Mouse (Mus musculus): Measurements from ENCODE around the gene Rnase1.

DNA sequence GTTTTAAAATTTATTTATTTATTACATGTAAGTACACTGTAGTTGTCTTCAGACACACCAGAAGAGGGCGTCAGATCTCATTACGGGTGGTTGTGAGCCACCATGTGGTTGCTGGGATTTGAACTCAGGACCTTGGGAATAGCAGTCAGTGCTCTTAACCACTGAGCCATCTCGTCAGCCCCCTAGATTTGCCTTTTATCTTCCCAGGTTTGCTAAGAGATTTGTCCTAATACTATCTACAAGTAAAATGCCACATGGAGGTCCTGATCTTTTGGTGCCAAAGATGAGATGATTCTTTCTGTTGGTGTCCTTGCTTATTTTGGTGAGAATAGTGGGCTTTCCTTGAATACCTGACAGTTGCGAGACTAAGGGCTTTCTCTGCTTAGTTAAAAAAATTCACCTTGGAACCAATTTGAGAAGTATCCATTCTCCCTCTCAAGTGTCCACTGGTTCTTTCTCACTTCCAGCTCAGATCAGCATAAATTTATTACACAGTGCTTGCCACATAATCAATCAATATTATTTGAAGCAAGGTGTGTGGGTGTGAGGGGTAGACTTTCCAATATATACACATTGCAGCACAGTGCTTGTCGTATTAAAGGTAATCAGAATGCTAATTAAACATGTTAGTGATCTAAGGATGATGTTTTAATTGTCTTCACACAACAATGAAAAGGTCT, 9.6 kb upstream of the Rnase1 start:
- TF ChIP-seq POLR2A (IDR thresholded peaks at IDR 0.05; ENCODE audit: insufficient read length, low read depth) (no peak), MAX (IDR thresholded peaks at IDR 0.05; ENCODE audit: low read depth) (no peak), CEBPB (IDR thresholded peaks at IDR 0.05; ENCODE audit: insufficient read depth, poor library complexity, severe bottlenecking) (no peak)

Measured in myocyte (in vitro differentiated cells).